Mouse (Mus musculus) limb, embryonic 14.5 days (tissue): Measurements from ENCODE around the gene Tradd. TPM values are rescaled to one million over a fixed set of nuclear protein-coding genes. Genes with fewer than 3 reads are reported as not detected.

Experiments used
- ATAC-seq: fragments of 200-750 bp; cut with Nextera tagmentation; 2 replicates; pipeline ENCODE4 v1.8.0; 2017; ENCODE audit warnings: low read depth, moderate number of reproducible peaks, moderate TSS enrichment; ENCODE audit not compliant: low FRiP score
- DNase-seq: peaks from one replicate; pipeline ENCODE4 v3.0.0-alpha.2; 2015; ENCODE audit warnings: low spot score
- H3K27ac ChIP-seq: fragments of 300-500 bp; sonication (generic); replicated peaks from 2 replicates; pipeline ENCODE4 v1.5.1; 2014; ENCODE audit warnings: low read depth, mild to moderate bottlenecking, low read length, moderate library complexity, mixed read lengths
- H3K27me3 ChIP-seq: fragments of 300-500 bp; sonication (generic); 2 replicates; pipeline ENCODE4 v1.6.1; 2014; ENCODE audit warnings: low read length, mixed read lengths; ENCODE audit not compliant: control insufficient read depth, insufficient read depth
- H3K36me3 ChIP-seq: fragments of 300-500 bp; sonication (generic); 2 replicates; pipeline ENCODE4 v1.6.1; 2014; ENCODE audit warnings: mild to moderate bottlenecking, low read length, moderate library complexity, mixed read lengths; ENCODE audit not compliant: control insufficient read depth, insufficient read depth
- H3K4me1 ChIP-seq: fragments of 300-500 bp; sonication (generic); 2 replicates; pipeline ENCODE4 v1.6.1; 2014; ENCODE audit warnings: antibody characterized with exemption, low read length, mixed read lengths; ENCODE audit not compliant: control insufficient read depth, insufficient read depth
- H3K4me2 ChIP-seq: fragments of 300-500 bp; sonication (generic); replicated peaks from 2 replicates; pipeline ENCODE4 v1.6.1; 2014; ENCODE audit warnings: low read depth, mild to moderate bottlenecking, low read length, moderate library complexity; ENCODE audit not compliant: severe bottlenecking
- H3K4me3 ChIP-seq: fragments of 300-500 bp; sonication (generic); replicated peaks from 2 replicates; pipeline ENCODE4 v1.5.1; 2014; ENCODE audit warnings: low read length
- H3K9ac ChIP-seq: fragments of 300-500 bp; sonication (generic); 2 replicates; pipeline ENCODE4 v1.6.1; 2014; ENCODE audit warnings: mild to moderate bottlenecking, low read depth, low read length, moderate library complexity; ENCODE audit not compliant: severe bottlenecking
- H3K9me3 ChIP-seq: fragments of 300-500 bp; sonication (generic); 2 replicates; pipeline ENCODE4 v1.6.1; 2016; ENCODE audit warnings: low read length; ENCODE audit not compliant: control insufficient read depth
- POLR2A ChIP-seq: fragments of 200-500 bp; IDR thresholded peaks from 2 replicates; pipeline ENCODE4 v1.8.0; 2012; ENCODE audit warnings: inconsistent platforms, mild to moderate bottlenecking, moderate library complexity, borderline replicate concordance; ENCODE audit not compliant: insufficient read depth, insufficient read length; ENCODE audit errors: extremely low read depth
- WGBS: fragments of 180-500 bp; shearing (Covaris S2); extraction: QIAGEN DNeasy Blood & Tissue Kit; methylation state at CpG from one replicate; pipeline ENCODE4 v1.1.7; 2014; 5-methylcytosine and 5-hydroxymethylcytosine counted together
- polyA plus RNA-seq, 2 experiments: library from polyadenylated mRNA; depleted of rRNA in 1 of 2; stranded (reverse) in 1 of 2; unstranded in 1 of 2; fragments of >200 nt; fragmentation: Nextera tagmentation in 1 of 2; extraction: Ambion mirVana in 1 of 2; gene quantifications; 2 replicates each; pipeline versions ENCODE4 v1.2.1 to v1.2.3; 2012 to 2014

Gene Tradd
- polyA plus RNA-seq, 2 experiments, result 12.8 to 26.2 TPM

GRCm38 (mm10) chr8:105282239-105282638 is 17.8 kb upstream of the Tradd start:
- Histone ChIP-seq H3K4me1 (peaks cover 7% of the 10 kb centered on the region; the same call in 1 of the 2 replicates), H3K36me3 (peaks cover 15% of the 10 kb centered on the region), H3K27ac (no peak overlapping the region), H3K4me3 (no peak overlapping the region), H3K4me2 (no peak overlapping the region), H3K9me3 (no peaks in the 10 kb centered on the region), H3K9ac (no peak overlapping the region), H3K27me3 (peaks cover 29% of the 10 kb centered on the region)
- WGBS, result 90% methylated on average over 4 of the region's 4 CpGs
- no peak for DNase-seq
- no peak for ATAC-seq
- no peak for TF ChIP-seq POLR2A

DNA sequence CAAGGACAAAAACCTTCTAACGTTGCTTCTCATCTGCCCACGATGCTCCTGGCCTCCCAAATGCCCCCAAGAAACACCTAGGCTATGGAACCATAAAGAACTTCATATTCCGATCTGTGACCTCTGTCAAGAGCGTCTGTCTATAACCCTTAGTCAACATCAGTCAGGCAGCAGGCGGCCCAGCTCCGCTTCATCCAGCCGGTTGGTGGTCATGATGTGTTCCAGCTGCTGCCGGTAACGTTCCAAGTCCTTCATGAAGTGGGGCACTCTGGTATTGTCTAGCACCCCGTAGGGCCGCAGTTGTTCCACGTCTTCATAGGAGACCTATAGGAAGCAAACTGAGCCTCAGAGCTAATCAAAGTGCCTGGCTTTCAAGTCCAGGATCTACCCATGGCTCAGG is 17.4 kb upstream of the Tradd start:
- no peak overlapping the region for H3K9ac ChIP-seq
- DNase-seq (no peak), ATAC-seq (no peak)
- H3K27ac ChIP-seq, result no peak overlapping the region
- H3K36me3 ChIP-seq, result peaks cover 15% of the 10 kb centered on the region
- H3K27me3 ChIP-seq, result peaks cover 29% of the 10 kb centered on the region
- TF ChIP-seq POLR2A, result no peak
- H3K4me1 ChIP-seq, result peaks cover 7% of the 10 kb centered on the region; the same call in 1 of the 2 replicates
- no peaks in the 10 kb centered on the region for H3K9me3 ChIP-seq
- 80% methylated on average over 12 of the region's 12 CpGs for WGBS
- H3K4me2 ChIP-seq, result no peak overlapping the region
- no peak overlapping the region for H3K4me3 ChIP-seq

- DNase-seq (no peak), ATAC-seq (no peak)
- H3K27me3 ChIP-seq, result peaks cover 31% of the 10 kb centered on the region
- H3K36me3 ChIP-seq, result peaks cover 15% of the 10 kb centered on the region
- no peak overlapping the region for H3K4me3 ChIP-seq
- TF ChIP-seq POLR2A, result no peak
- 73% methylated on average over 3 of the region's 3 CpGs for WGBS
- peaks cover 11% of the 10 kb centered on the region; the same call in 1 of the 2 replicates for H3K4me1 ChIP-seq
- H3K9ac ChIP-seq, result no peak overlapping the region
- no peaks in the 10 kb centered on the region for H3K9me3 ChIP-seq
- no peak overlapping the region for H3K4me2 ChIP-seq
- no peak overlapping the region for H3K27ac ChIP-seq
Observed at GRCm38 (mm10) chr8:105280567-105280966, 16.2 kb upstream of the Tradd start.

DNA sequence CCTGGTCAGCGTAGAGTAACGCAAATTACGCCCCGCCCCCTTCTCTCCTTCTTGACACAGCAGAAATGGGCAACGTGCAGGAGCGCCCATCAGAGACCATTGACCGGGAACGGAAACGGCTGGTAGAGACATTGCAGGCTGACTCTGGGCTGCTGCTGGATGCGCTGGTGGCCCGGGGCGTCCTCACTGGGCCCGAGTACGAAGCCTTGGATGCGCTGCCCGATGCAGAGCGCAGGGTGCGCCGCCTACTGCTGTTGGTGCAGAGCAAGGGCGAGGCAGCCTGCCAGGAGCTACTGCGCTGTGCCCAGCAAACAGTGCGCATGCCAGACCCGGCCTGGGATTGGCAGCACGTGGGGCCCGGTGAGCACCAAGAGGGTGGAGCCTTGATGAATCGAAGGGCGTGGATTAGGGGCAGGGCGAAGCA is 14.5 kb upstream of the Tradd start:
- Histone ChIP-seq H3K9me3 (no peaks in the 10 kb centered on the region), H3K9ac (no peak overlapping the region), H3K4me2 (peak overlapping the region; percentile 42), H3K36me3 (peaks cover 9% of the 10 kb centered on the region), H3K27me3 (peaks cover 47% of the 10 kb centered on the region), H3K4me1 (peaks cover 11% of the 10 kb centered on the region; the same call in 1 of the 2 replicates), H3K27ac (no peak overlapping the region), H3K4me3 (peak overlapping the region; percentile 24)
- no peak for TF ChIP-seq POLR2A
- no peak for ATAC-seq
- peak; percentile 50 for DNase-seq
- WGBS, result 2% methylated on average over 26 of the region's 28 CpGs

DNA sequence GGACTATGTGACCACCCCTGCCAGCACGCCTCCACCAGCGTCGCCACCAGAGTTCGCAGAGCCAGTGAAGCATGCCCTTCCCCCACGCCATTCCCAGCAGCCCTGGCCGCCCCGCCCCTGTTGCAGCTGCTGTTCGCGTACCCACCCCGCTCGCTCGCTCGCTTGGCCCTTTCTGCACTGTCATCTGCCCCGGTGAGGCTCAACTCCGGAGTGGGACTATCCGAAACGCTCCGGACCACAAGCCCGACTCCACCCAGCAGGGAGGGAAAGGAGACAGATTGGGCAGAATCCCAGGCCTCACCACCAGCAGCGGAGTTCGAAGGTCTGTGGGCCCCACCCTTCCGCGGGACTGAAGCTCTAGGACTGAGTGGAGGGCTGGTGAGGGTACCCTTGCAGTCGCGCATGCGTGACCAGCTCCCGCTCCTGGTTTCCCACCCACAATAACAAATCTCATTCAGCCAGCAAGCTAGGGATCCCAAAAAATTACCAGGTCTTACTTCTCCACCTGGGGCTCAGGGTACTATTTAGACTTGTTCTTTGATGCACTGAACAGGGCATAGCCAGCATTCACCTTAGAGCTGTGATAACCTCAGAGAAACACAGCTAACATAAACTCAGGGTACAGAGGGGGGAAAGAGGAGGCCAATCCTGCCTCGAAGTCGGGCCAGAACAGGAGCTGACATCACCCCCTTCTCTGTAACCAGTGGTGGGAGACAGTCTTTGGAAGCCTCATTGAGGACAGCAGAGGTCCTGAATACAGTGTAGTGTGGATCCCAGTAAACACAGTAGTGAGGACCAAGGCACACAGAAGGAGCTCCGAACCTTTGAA is 12.1 kb upstream of the Tradd start:
- peaks cover 2% of the 10 kb centered on the region; the same call in 1 of the 2 replicates for H3K36me3 ChIP-seq
- H3K9ac ChIP-seq, result peak overlapping the region; percentile 50
- DNase-seq (peak; percentile 69), ATAC-seq (peak; percentile 62)
- peak overlapping the region; percentile 76 for H3K4me2 ChIP-seq
- 0 out of 2 replicates have a peak, but pooled peaks have one; percentile 20 for TF ChIP-seq POLR2A
- peak overlapping the region; percentile 41 for H3K4me3 ChIP-seq
- H3K4me1 ChIP-seq, result peaks cover 11% of the 10 kb centered on the region; the same call in 1 of the 2 replicates
- no peak overlapping the region for H3K27ac ChIP-seq
- peaks cover 69% of the 10 kb centered on the region for H3K27me3 ChIP-seq
- WGBS, result 4% methylated on average over 24 of the region's 30 CpGs
- no peaks in the 10 kb centered on the region for H3K9me3 ChIP-seq
